ENCODE assay signal across 25 mouse cellular contexts in genomic region chr1:74095296-74095695, GRCm38 (mm10). TPM values are rescaled to one million over a fixed set of nuclear protein-coding genes. Genes with fewer than 3 reads are reported as not detected.
DNase-seq lines count a peak whose midpoint lies in the region; ATAC-seq and TF ChIP-seq lines count a peak whose summit lies in the region.
"Had no signal": no experiment of that assay in that cellular context is flagged by ENCODE, and none has a peak within 500 bp of the region (broad histone marks: within the 10 kb centered on the region; RNA-seq: fewer than 3 reads in every experiment).

No protein-coding gene starts in this region.

- intact Hi-C loops in heart, postnatal 36 days (cut with DNase I) = no loop called here

- ATAC-seq in kidney, embryonic 16.5 days (ENCODE audit: low FRiP score, low TSS enrichment) = no peak
- ATAC-seq in stomach, postnatal 0 days (ENCODE audit: low FRiP score, low TSS enrichment) = no peak
- ATAC-seq: intestine, embryonic 16.5 days had no signal

- H3K4me3 ChIP-seq in heart, embryonic 10.5 days = no peak overlapping the region
- H3K4me3 ChIP-seq in kidney, adult 2 months (ENCODE audit: insufficient read depth, low read depth, low read length) = no peak overlapping the region
- H3K4me3 ChIP-seq in kidney, embryonic 16.5 days (ENCODE audit: low read length) = no peak overlapping the region
- no peak overlapping the region for H3K4me3 ChIP-seq in stomach, postnatal 0 days (ENCODE audit: low read depth, low read length)
- H3K4me3 ChIP-seq: forebrain, embryonic 13.5 days; hindbrain, embryonic 13.5 days; layer of hippocampus, adult 2 months; liver, embryonic 15.5 days had no signal

- no peak for DNase-seq in heart, embryonic 10.5 days (ENCODE audit: low spot score)
- no peak for DNase-seq in heart, postnatal 36 days
- DNase-seq in kidney, adult 2 months = peak; percentile 74
- DNase-seq in kidney, postnatal 36 days = peak; percentile 58 to 75
- DNase-seq in stomach, postnatal 0 days (ENCODE audit: low spot score) = no peak
- DNase-seq in Muller cell, postnatal 12 days (ENCODE audit: inconsistent ontology term) = no peak
- DNase-seq: adrenal gland, adult 8-10 months; cerebellum, adult 8-10 months; gastrocnemius, postnatal 25 days; right cerebral cortex, postnatal 14 days had no signal

- H3K27me3 ChIP-seq in heart, embryonic 10.5 days (ENCODE audit: insufficient read depth, poor library complexity, severe bottlenecking) = peaks cover 75% of the 10 kb centered on the region
- H3K27me3 ChIP-seq in kidney, adult 2 months (replicated peaks; ENCODE audit: control insufficient read depth, insufficient read depth, low read length) = no peaks in the 10 kb centered on the region
- H3K27me3 ChIP-seq in kidney, embryonic 16.5 days (ENCODE audit: insufficient read depth, low read length) = peaks cover 10% of the 10 kb centered on the region; the same call in 1 of the 2 replicates
- H3K27me3 ChIP-seq in stomach, postnatal 0 days (ENCODE audit: control insufficient read depth, insufficient read depth, low read length) = no peaks in the 10 kb centered on the region

- H3K9ac ChIP-seq in kidney, embryonic 16.5 days (replicated peaks; ENCODE audit: low read length) = no peak overlapping the region
- no peak overlapping the region for H3K9ac ChIP-seq in stomach, postnatal 0 days (ENCODE audit: low read length)
- H3K9ac ChIP-seq: forebrain, embryonic 13.5 days; hindbrain, embryonic 13.5 days; liver, embryonic 15.5 days; lung, embryonic 14.5 days had no signal

- H3K9me3 ChIP-seq in heart, embryonic 10.5 days = no peaks in the 10 kb centered on the region
- no peaks in the 10 kb centered on the region for H3K9me3 ChIP-seq in kidney, embryonic 16.5 days (ENCODE audit: low read length)
- no peaks in the 10 kb centered on the region for H3K9me3 ChIP-seq in stomach, postnatal 0 days (ENCODE audit: control insufficient read depth, low read length)
- H3K9me3 ChIP-seq: forebrain, embryonic 13.5 days; hindbrain, embryonic 13.5 days; liver, embryonic 15.5 days had no signal

- no peak for TF ChIP-seq EP300 in stomach, postnatal 0 days (optimal IDR thresholded peaks at IDR 0.05)

- no peak for TF ChIP-seq CTCF in kidney, adult 2 months (conservative IDR thresholded peaks at IDR 0.05; ENCODE audit: insufficient read depth, insufficient read length, low read depth, low read length)
- no peak for TF ChIP-seq CTCF in stomach, postnatal 0 days (IDR thresholded peaks at IDR 0.05; ENCODE audit: low read depth)

- H3K36me3 ChIP-seq in heart, embryonic 10.5 days = no peaks in the 10 kb centered on the region
- H3K36me3 ChIP-seq in kidney, adult 2 months (ENCODE audit: control insufficient read depth, insufficient read depth, low read length) = no peaks in the 10 kb centered on the region
- H3K36me3 ChIP-seq in kidney, embryonic 16.5 days (ENCODE audit: insufficient read depth, low read length) = no peaks in the 10 kb centered on the region
- no peaks in the 10 kb centered on the region for H3K36me3 ChIP-seq in stomach, postnatal 0 days (ENCODE audit: control insufficient read depth, insufficient read depth, low read length)
- H3K36me3 ChIP-seq: hindbrain, embryonic 13.5 days; liver, embryonic 15.5 days had no signal

- peak overlapping the region; percentile 29; the same call in 1 of the 2 replicates for H3K27ac ChIP-seq in heart, embryonic 10.5 days
- peak overlapping the region; percentile 14 for H3K27ac ChIP-seq in kidney, adult 2 months (ENCODE audit: insufficient read depth, low read depth, low read length)
- H3K27ac ChIP-seq in kidney, embryonic 16.5 days (ENCODE audit: low read length) = no peak overlapping the region
- H3K27ac ChIP-seq in stomach, postnatal 0 days (replicated peaks) = no peak overlapping the region
- H3K27ac ChIP-seq: forebrain, embryonic 13.5 days; hindbrain, embryonic 13.5 days; layer of hippocampus, adult 2 months; liver, embryonic 15.5 days had no signal

- peaks cover 80% of the 10 kb centered on the region for H3K4me1 ChIP-seq in heart, embryonic 10.5 days
- peaks cover 31% of the 10 kb centered on the region for H3K4me1 ChIP-seq in kidney, adult 2 months (ENCODE audit: control insufficient read depth, insufficient read depth, low read length)
- peaks cover 66% of the 10 kb centered on the region for H3K4me1 ChIP-seq in kidney, embryonic 16.5 days (ENCODE audit: insufficient read depth, low read length)
- H3K4me1 ChIP-seq in stomach, postnatal 0 days (replicated peaks; ENCODE audit: control insufficient read depth, insufficient read depth) = no peaks in the 10 kb centered on the region

- no peak overlapping the region for H3K4me2 ChIP-seq in kidney, embryonic 16.5 days (replicated peaks; ENCODE audit: low read depth, low read length)
- H3K4me2 ChIP-seq in stomach, postnatal 0 days (replicated peaks; ENCODE audit: low read depth) = no peak overlapping the region
- H3K4me2 ChIP-seq: forebrain, embryonic 13.5 days; hindbrain, embryonic 13.5 days; liver, embryonic 15.5 days; lung, embryonic 14.5 days had no signal

- TF ChIP-seq POLR2A in kidney, adult 2 months (IDR thresholded peaks at IDR 0.05; ENCODE audit: low read depth, low read length) = no peak

- WGBS in heart, embryonic 10.5 days = 35% methylated on average over 6 of the region's 6 CpGs
- 44% methylated on average over 6 of the region's 6 CpGs for WGBS in kidney, adult 2 months
- 42% methylated on average over 6 of the region's 6 CpGs for WGBS in kidney, embryonic 16.5 days
- 64% methylated on average over 6 of the region's 6 CpGs for WGBS in stomach, postnatal 0 days

RNA-seq across cellular contexts. Expression of gene Tns1, which starts 29.0 kb away (rescaled TPM):
- polyA plus RNA-seq in heart, embryonic 10.5 days (2016; fragmentation: Nextera tagmentation; extraction: Ambion mirVana) = 49.8 and 75.4 TPM in 2 replicates
- 100 to 1,000 TPM; 672 to 786 TPM for total RNA-seq in heart, postnatal 36 days (2021)
- polyA plus RNA-seq in kidney, adult 2 months (2012; rRNA removed) = 400 and 465 TPM in 2 replicates
- 77.3 and 78.3 TPM in 2 replicates for polyA plus RNA-seq in kidney, embryonic 16.5 days (2015; fragmentation: Nextera tagmentation; extraction: Ambion mirVana)
- polyA plus RNA-seq in stomach, postnatal 0 days (2015; fragmentation: Nextera tagmentation; extraction: Ambion mirVana) = 28.8 and 32.7 TPM in 2 replicates

RNA-seq across cellular contexts. Expression of gene Rufy4, which starts 30.0 kb away (rescaled TPM):
- polyA plus RNA-seq in heart, embryonic 10.5 days (2016; fragmentation: Nextera tagmentation; extraction: Ambion mirVana) = 0.16 and 0.23 TPM in 2 replicates
- total RNA-seq in heart, postnatal 36 days (2021) = 1 to 10 TPM in 1 of 2 experiments, under 1 TPM in 1; 0.69 to 1.2 TPM
- 2.4 and 3.3 TPM in 2 replicates for polyA plus RNA-seq in kidney, adult 2 months (2012; rRNA removed)
- polyA plus RNA-seq in kidney, embryonic 16.5 days (2015; fragmentation: Nextera tagmentation; extraction: Ambion mirVana) = 0.22 and 0.32 TPM in 2 replicates
- polyA plus RNA-seq in stomach, postnatal 0 days (2015; fragmentation: Nextera tagmentation; extraction: Ambion mirVana) = 0.13 and 0.19 TPM in 2 replicates
- total RNA-seq: CH12.LX, ES-E14 had no signal
- polyA plus RNA-seq: liver, embryonic 15.5 days; small intestine, adult 2 months had no signal

RNA-seq across cellular contexts. Expression of gene Cxcr2, which starts 58.5 kb away (rescaled TPM):
- polyA plus RNA-seq in heart, embryonic 10.5 days (2016; fragmentation: Nextera tagmentation; extraction: Ambion mirVana) = 0.09 and 0.20 TPM in 2 replicates
- under 1 TPM; 0.16 to 0.17 TPM for total RNA-seq in heart, postnatal 36 days (2021)
- 0.07 and 0.55 TPM in 2 replicates for polyA plus RNA-seq in kidney, adult 2 months (2012; rRNA removed)
- 0.11 and 0.24 TPM in 2 replicates for polyA plus RNA-seq in kidney, embryonic 16.5 days (2015; fragmentation: Nextera tagmentation; extraction: Ambion mirVana)
- polyA plus RNA-seq in stomach, postnatal 0 days (2015; fragmentation: Nextera tagmentation; extraction: Ambion mirVana) = 0.15 and 0.18 TPM in 2 replicates
- total RNA-seq: gastrocnemius, adult 18-20 months; gastrocnemius, postnatal 25 days; layer of hippocampus, adult 2 months; layer of hippocampus, postnatal 14 days; liver, adult 2 months had no signal
- polyA plus RNA-seq: heart, embryonic 14.5 days; midbrain, embryonic 14.5 days had no signal

Comparison
In these comparisons a context has a peak if more than half of its experiments do, and no peak if none do; other contexts are left out.
1. H3K27ac ChIP-seq: peak in heart, embryonic 10.5 days (single experiment) and kidney, adult 2 months (single experiment); none in kidney, embryonic 16.5 days (single experiment) and stomach, postnatal 0 days (single experiment).
2. DNase-seq: peak in kidney, adult 2 months (single experiment) and kidney, postnatal 36 days (2 of 2); none in heart, embryonic 10.5 days (single experiment), heart, postnatal 36 days (0 of 2), stomach, postnatal 0 days (single experiment) and Muller cell, postnatal 12 days (single experiment).